Mouse (Mus musculus) stomach, postnatal 0 days (tissue): Measurements from ENCODE around the gene Rps6ka5. TPM values are rescaled to one million over a fixed set of nuclear protein-coding genes. Genes with fewer than 3 reads are reported as not detected.

Source experiments
- ATAC-seq: fragments of 200-750 bp; cut with Nextera tagmentation; 2 replicates; pipeline ENCODE4 v1.8.0; 2017; ENCODE audit not compliant: low FRiP score, low TSS enrichment
- DNase-seq: peaks from one replicate; pipeline ENCODE4 v3.0.0-alpha.2; 2016; ENCODE audit warnings: low spot score
- H3K27ac ChIP-seq: fragments of 300-500 bp; sonication (generic); replicated peaks from 2 replicates; pipeline ENCODE4 v1.5.1; 2014; ENCODE audit warnings: mild to moderate bottlenecking, control low read depth
- H3K27me3 ChIP-seq: fragments of 300-500 bp; sonication (generic); 2 replicates; pipeline ENCODE4 v1.6.1; 2014; ENCODE audit warnings: low read length; ENCODE audit not compliant: control insufficient read depth, insufficient read depth
- H3K36me3 ChIP-seq: fragments of 300-500 bp; sonication (generic); 2 replicates; pipeline ENCODE4 v1.6.1; 2014; ENCODE audit warnings: low read length, mixed read lengths; ENCODE audit not compliant: control insufficient read depth, insufficient read depth
- H3K4me1 ChIP-seq: fragments of 300-500 bp; sonication (generic); replicated peaks from 2 replicates; pipeline ENCODE4 v1.6.1; 2014; ENCODE audit warnings: antibody characterized with exemption; ENCODE audit not compliant: control insufficient read depth, insufficient read depth
- H3K4me2 ChIP-seq: fragments of 300-500 bp; sonication (generic); replicated peaks from 2 replicates; pipeline ENCODE4 v1.6.1; 2014; ENCODE audit warnings: low read depth, mild to moderate bottlenecking, control low read depth, moderate library complexity
- H3K4me3 ChIP-seq: fragments of 300-500 bp; sonication (generic); 2 replicates; pipeline ENCODE4 v1.5.1; 2014; ENCODE audit warnings: low read depth, low read length, control low read depth
- H3K9ac ChIP-seq: fragments of 300-500 bp; sonication (generic); 2 replicates; pipeline ENCODE4 v1.6.1; 2014; ENCODE audit warnings: mild to moderate bottlenecking, low read length, control low read depth, mixed read lengths
- H3K9me3 ChIP-seq: fragments of 300-500 bp; sonication (generic); 2 replicates; pipeline ENCODE4 v1.6.1; 2016; ENCODE audit warnings: low read length; ENCODE audit not compliant: control insufficient read depth
- CTCF ChIP-seq: IDR thresholded peaks from 2 replicates; pipeline ENCODE4 v1.5.1; 2016; ENCODE audit warnings: antibody characterized with exemption, low read depth, mild to moderate bottlenecking, moderate library complexity
- EP300 ChIP-seq: optimal IDR thresholded peaks from 2 replicates; pipeline ENCODE3; 2016; ENCODE audit warnings: antibody characterized with exemption
- WGBS: fragments of 180-500 bp; shearing (Covaris S2); extraction: QIAGEN DNeasy Blood & Tissue Kit; methylation state at CpG from one replicate; pipeline ENCODE4 v1.1.7; 2014; 5-methylcytosine and 5-hydroxymethylcytosine counted together
- polyA plus RNA-seq: library from polyadenylated mRNA; unstranded; fragments of >200 nt; fragmentation: Nextera tagmentation; extraction: Ambion mirVana; gene quantifications from 2 replicates; pipeline ENCODE4 v1.2.1, GENCODE M21; 2015

Gene Rps6ka5
- polyA plus RNA-seq, 1 experiment from 2014 or later = 1.4 TPM

DNA sequence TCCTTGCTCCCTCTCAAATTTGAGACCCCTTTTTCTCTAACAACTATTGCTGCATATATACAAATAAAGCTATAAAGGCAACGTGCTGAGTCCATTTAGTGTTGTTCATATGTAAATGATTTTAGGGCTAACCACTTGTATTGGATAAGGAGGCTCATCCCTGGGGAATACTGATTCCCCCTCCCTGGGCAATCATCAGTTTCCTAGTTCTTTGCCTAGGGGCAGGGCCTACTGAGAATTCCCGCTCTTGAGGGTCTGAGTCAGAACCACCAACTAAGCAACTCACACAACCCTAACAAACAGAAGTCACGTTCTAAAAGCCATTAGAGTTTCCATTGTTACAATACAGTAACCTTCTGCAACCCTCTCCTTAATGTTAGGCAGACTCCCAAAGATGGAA is 6.0 kb downstream of the Rps6ka5 start:
- no peak overlapping the region for H3K27ac ChIP-seq
- H3K36me3 ChIP-seq = no peaks in the 10 kb centered on the region
- no peaks in the 10 kb centered on the region for H3K9me3 ChIP-seq
- no peak for TF ChIP-seq CTCF
- no peak for TF ChIP-seq EP300
- no peak overlapping the region for H3K4me2 ChIP-seq
- ATAC-seq (no peak), DNase-seq (no peak)
- no peaks in the 10 kb centered on the region for H3K4me1 ChIP-seq
- H3K9ac ChIP-seq = no peak overlapping the region
- WGBS = 58% methylated on average over 3 of the region's 3 CpGs
- no peak overlapping the region for H3K4me3 ChIP-seq
- no peaks in the 10 kb centered on the region for H3K27me3 ChIP-seq

DNA sequence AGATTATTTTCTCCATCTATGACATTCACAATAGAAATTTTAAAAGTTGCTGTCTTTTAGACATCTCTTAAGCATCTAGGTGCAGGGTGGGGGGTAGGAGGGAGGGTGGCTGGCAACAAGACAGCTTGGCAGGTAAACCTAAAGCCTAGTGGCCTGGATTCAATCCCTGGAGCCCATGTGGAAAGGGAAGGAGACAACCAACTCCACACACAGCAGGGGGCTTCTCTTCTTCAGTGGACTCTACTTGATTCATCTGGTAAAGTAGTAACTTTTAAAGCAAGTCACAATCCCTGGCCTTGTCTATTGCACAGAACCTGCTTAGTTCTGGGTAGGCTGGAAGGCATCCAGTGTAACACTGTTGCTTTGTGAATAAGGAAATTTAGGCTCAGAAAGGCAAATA is 9.3 kb downstream of the Rps6ka5 start:
- Histone ChIP-seq H3K27me3 (no peaks in the 10 kb centered on the region), H3K4me1 (no peaks in the 10 kb centered on the region), H3K27ac (no peak overlapping the region), H3K4me2 (no peak overlapping the region), H3K4me3 (no peak overlapping the region), H3K9me3 (no peaks in the 10 kb centered on the region), H3K36me3 (no peaks in the 10 kb centered on the region), H3K9ac (no peak overlapping the region)
- DNase-seq (no peak), ATAC-seq (no peak)
- TF ChIP-seq EP300 = no peak
- no peak for TF ChIP-seq CTCF

DNA sequence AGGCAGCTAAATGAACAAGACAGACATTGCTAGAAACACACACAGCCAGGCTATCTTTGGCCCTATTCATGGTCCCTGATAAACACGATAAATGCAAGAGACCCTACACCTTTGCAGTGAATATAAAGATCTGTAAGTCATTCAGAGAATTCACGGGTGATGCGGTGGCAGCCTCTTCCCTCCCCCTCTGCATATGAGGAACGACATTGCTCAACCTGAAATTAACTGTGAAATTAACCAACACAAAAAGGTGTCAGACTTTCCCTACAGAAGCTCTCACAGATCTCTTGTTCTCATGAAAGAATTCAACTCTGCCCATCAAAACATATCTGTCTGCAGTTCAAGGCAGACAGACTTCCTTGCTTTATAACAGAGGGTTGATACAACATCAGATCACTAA is 9.8 kb downstream of the Rps6ka5 start:
- no peaks in the 10 kb centered on the region for H3K27me3 ChIP-seq
- no peak for DNase-seq
- H3K4me1 ChIP-seq = no peaks in the 10 kb centered on the region
- ATAC-seq = no peak
- H3K4me3 ChIP-seq = no peak overlapping the region
- no peak for TF ChIP-seq CTCF
- no peak for TF ChIP-seq EP300
- no peak overlapping the region for H3K4me2 ChIP-seq
- H3K9me3 ChIP-seq = no peaks in the 10 kb centered on the region
- WGBS = 54% methylated on average over 4 of the region's 4 CpGs
- no peak overlapping the region for H3K9ac ChIP-seq
- no peaks in the 10 kb centered on the region for H3K36me3 ChIP-seq
- no peak overlapping the region for H3K27ac ChIP-seq

DNA sequence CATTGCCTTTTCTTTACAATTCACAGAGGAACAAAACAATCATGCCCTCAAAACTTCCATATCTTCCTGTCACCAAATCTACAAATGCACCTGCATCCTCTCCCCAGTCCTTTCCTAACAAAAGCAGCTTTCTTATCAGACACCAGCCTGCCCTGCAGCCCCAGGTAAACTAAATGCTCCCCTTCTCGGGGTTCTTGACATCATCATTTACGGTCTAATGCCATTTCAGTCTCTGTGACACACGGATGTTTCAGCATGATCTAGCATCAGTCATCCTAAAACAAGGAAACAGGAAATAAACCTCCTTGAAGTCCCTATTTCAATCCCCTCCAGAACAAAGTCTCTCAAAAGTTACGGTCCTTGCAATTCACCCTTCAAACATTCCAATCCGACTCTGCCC is 15.0 kb downstream of the Rps6ka5 start:
- Histone ChIP-seq H3K27me3 (no peaks in the 10 kb centered on the region), H3K36me3 (no peaks in the 10 kb centered on the region), H3K9me3 (no peaks in the 10 kb centered on the region), H3K4me3 (no peak overlapping the region), H3K27ac (no peak overlapping the region), H3K4me1 (no peaks in the 10 kb centered on the region), H3K9ac (no peak overlapping the region), H3K4me2 (no peak overlapping the region)
- TF ChIP-seq EP300 = no peak
- TF ChIP-seq CTCF = no peak
- DNase-seq = no peak
- WGBS = 50% methylated on average over 5 of the region's 5 CpGs
- no peak for ATAC-seq

DNA sequence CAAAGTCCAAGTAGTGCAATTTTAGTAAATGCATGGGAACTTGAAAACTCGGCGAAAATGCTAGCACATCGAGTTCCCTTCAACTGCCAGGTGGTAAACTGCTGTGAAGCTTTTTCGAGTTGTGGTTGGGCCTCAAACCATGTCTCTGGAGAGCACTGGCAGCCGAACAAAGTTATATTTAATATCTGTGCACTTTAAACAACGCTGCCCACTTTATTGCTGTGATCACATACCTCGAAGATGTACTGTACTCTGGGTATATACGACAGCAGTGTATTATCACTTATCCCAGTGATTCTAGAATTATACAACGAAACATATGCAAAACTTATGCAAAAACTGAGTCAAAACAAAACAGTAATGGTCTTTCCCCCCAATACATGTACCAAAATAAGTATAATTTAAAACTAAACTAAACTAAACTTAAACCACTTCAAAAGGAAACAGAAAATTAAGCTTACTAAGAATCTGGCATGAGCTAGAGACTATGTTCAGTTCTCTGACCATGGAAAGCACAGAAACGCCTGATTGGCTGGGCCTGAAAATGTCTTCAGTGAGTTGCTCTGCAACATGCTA is 15.6 kb downstream of the Rps6ka5 start:
- H3K4me3 ChIP-seq = no peak overlapping the region
- no peak overlapping the region for H3K4me2 ChIP-seq
- no peaks in the 10 kb centered on the region for H3K27me3 ChIP-seq
- TF ChIP-seq CTCF (no peak), EP300 (no peak)
- DNase-seq = no peak
- H3K9ac ChIP-seq = no peak overlapping the region
- no peak overlapping the region for H3K27ac ChIP-seq
- no peaks in the 10 kb centered on the region for H3K36me3 ChIP-seq
- H3K4me1 ChIP-seq = no peaks in the 10 kb centered on the region
- 61% methylated on average over 10 of the region's 10 CpGs for WGBS
- ATAC-seq = no peak
- H3K9me3 ChIP-seq = no peaks in the 10 kb centered on the region

DNA sequence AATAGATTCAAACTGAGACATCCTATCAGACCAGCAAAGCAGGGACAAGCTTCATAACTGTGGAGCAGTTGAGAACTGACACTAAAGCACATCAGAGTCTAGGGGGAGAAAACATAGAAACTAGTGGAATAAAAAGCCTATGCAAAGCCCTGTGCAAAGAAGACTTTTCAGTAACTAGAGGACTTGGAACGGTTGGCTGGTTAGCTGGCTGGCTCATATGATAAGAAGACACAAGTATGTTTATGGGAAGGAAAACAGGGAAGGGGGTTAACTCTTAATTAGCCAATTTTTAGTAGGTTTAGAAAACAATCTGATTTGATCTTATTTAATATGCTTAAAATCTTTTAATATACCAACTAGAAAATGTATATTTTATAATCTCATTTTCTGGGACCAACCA is 16.4 kb downstream of the Rps6ka5 start:
- TF ChIP-seq EP300 = no peak
- TF ChIP-seq CTCF = no peak
- 15% methylated on average over 1 of the region's 1 CpGs for WGBS
- DNase-seq = no peak

More for the DNA sequence above, 16.4 kb downstream of the Rps6ka5 start:
- H3K9ac ChIP-seq = no peak overlapping the region
- no peak for ATAC-seq
- H3K4me1 ChIP-seq = no peaks in the 10 kb centered on the region
- H3K4me3 ChIP-seq = no peak overlapping the region
- no peak overlapping the region for H3K4me2 ChIP-seq
- no peaks in the 10 kb centered on the region for H3K9me3 ChIP-seq
- H3K27ac ChIP-seq = no peak overlapping the region
- H3K27me3 ChIP-seq = no peaks in the 10 kb centered on the region
- H3K36me3 ChIP-seq = no peaks in the 10 kb centered on the region
